Mouse (Mus musculus) liver, embryonic 15.5 days (tissue): ENCODE data around the gene Ccdc162. TPM values are rescaled to one million over a fixed set of nuclear protein-coding genes. Genes with fewer than 3 reads are reported as not detected.
"Not testable (repeated sequence)": the region's sequence is repeated elsewhere in the genome, so short reads cannot be mapped to it uniquely, and the experiment has no call there.

ENCODE experiments used
- ATAC-seq: fragments of 200-750 bp; cut with Nextera tagmentation; 2 replicates; pipeline ENCODE4 v1.8.0; 2017; ENCODE audit warnings: moderate number of reproducible peaks, mild to moderate bottlenecking, moderate library complexity; ENCODE audit not compliant: insufficient read depth
- H3K27ac ChIP-seq: fragments of 300-500 bp; sonication (generic); replicated peaks from 2 replicates; pipeline ENCODE4 v1.5.1; 2015; ENCODE audit warnings: mild to moderate bottlenecking, inconsistent platforms
- H3K27me3 ChIP-seq: fragments of 300-500 bp; sonication (generic); 2 replicates; pipeline ENCODE4 v1.6.1; 2015; ENCODE audit warnings: mild to moderate bottlenecking, inconsistent platforms
- H3K36me3 ChIP-seq: fragments of 300-500 bp; sonication (generic); replicated peaks from 2 replicates; pipeline ENCODE4 v1.6.1; 2015; ENCODE audit warnings: moderate library complexity, mild to moderate bottlenecking, inconsistent platforms
- H3K4me1 ChIP-seq: fragments of 300-500 bp; sonication (generic); replicated peaks from 2 replicates; pipeline ENCODE4 v1.6.1; 2015; ENCODE audit warnings: inconsistent platforms
- H3K4me2 ChIP-seq: fragments of 300-500 bp; sonication (generic); 2 replicates; pipeline ENCODE4 v1.6.1; 2015; ENCODE audit warnings: moderate library complexity, mild to moderate bottlenecking, inconsistent platforms
- H3K4me3 ChIP-seq: fragments of 300-500 bp; sonication (generic); replicated peaks from 2 replicates; pipeline ENCODE4 v1.5.1; 2015; ENCODE audit warnings: mild to moderate bottlenecking, inconsistent platforms
- H3K9ac ChIP-seq: fragments of 300-500 bp; sonication (generic); 2 replicates; pipeline ENCODE4 v1.6.1; 2015; ENCODE audit warnings: moderate library complexity, mild to moderate bottlenecking, inconsistent platforms
- H3K9me3 ChIP-seq: fragments of 300-500 bp; sonication (generic); replicated peaks from 2 replicates; pipeline ENCODE4 v1.6.1; 2016; ENCODE audit warnings: inconsistent platforms
- WGBS: fragments of 180-500 bp; shearing (Covaris S2); methylation state at CpG from one replicate; pipeline ENCODE4 v1.1.7; 2015; ENCODE audit warnings: mixed read lengths; ENCODE audit not compliant: insufficient replicate concordance; 5-methylcytosine and 5-hydroxymethylcytosine counted together
- polyA plus RNA-seq: library from polyadenylated mRNA; unstranded; fragments of >200 nt; fragmentation: Nextera tagmentation; extraction: Ambion mirVana; gene quantifications from 2 replicates; pipeline ENCODE4 v1.2.1, GENCODE M21; 2015

The Ccdc162 gene
- polyA plus RNA-seq, 1 experiment from 2014 or later = not detected

GRCm38 (mm10) chr10:41674362-41674761, 42.1 kb downstream of the Ccdc162 start:
- Histone ChIP-seq H3K9me3 (no peaks in the 10 kb centered on the region), H3K27ac (no peak overlapping the region), H3K36me3 (no peaks in the 10 kb centered on the region), H3K9ac (no peak overlapping the region), H3K4me2 (no peak overlapping the region), H3K4me3 (no peak overlapping the region), H3K4me1 (peaks cover 3% of the 10 kb centered on the region; the same call in 1 of the 2 replicates), H3K27me3 (no peaks in the 10 kb centered on the region)
- 48% methylated on average over 3 of the region's 3 CpGs for WGBS
- ATAC-seq = no peak

GRCm38 (mm10) chr10:41670196-41670595, 46.2 kb downstream of the Ccdc162 start:
- Histone ChIP-seq H3K27me3 (no peaks in the 10 kb centered on the region), H3K4me3 (no peak overlapping the region), H3K9me3 (no peaks in the 10 kb centered on the region), H3K9ac (no peak overlapping the region), H3K36me3 (no peaks in the 10 kb centered on the region), H3K4me1 (no peaks in the 10 kb centered on the region), H3K4me2 (no peak overlapping the region), H3K27ac (no peak overlapping the region)
- no peak for ATAC-seq
- 53% methylated on average over 5 of the region's 5 CpGs for WGBS

DNA sequence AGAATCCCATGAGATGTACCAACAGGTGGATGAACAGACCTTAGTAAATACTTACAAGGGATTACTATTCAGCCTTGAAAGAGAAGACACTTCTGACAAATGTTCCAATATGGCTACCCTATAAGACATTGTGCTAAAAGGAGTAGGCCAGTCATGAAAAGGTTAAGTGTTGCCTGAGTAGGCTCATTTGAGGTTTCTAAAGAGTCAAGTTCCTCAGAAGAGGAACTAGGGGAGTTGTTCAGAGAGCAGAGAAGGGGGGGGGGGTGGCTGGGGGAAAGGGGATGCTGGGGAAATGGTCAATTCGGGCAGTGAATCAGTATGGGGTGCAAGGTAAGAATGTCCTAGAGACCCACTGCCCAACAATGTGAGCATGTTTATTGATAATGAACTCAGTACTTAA, 50.9 kb downstream of the Ccdc162 start:
- Histone ChIP-seq H3K36me3 (no peaks in the 10 kb centered on the region), H3K27me3 (no peaks in the 10 kb centered on the region), H3K4me3 (no peak overlapping the region), H3K4me2 (no peak overlapping the region), H3K9ac (no peak overlapping the region), H3K9me3 (no peaks in the 10 kb centered on the region), H3K4me1 (no peaks in the 10 kb centered on the region), H3K27ac (no peak overlapping the region)
- 26% methylated on average over 1 of the region's 1 CpGs for WGBS
- no peak for ATAC-seq

DNA sequence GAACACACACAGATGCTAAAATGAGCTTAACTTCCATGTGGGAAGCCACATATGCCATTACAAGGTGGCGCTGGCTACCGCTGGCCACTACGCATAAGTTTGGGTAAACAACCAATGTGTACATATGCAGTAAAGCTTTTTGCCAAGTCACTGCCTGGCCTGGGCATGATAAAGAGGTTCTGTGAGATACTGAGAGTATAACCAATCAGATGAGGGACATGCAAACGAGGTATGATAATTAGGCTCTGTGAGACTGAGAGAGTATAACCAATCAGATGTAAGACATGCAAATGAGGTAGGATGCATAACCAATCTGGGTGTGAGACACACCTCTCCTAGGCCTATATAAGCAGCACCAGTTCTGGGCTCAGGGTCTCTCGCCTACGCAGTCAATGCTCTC, 56.8 kb downstream of the Ccdc162 start:
- ATAC-seq = not testable (repeated sequence)
- 80% methylated on average over 6 of the region's 6 CpGs for WGBS

GRCm38 (mm10) chr10:41655684-41656083, 60.8 kb downstream of the Ccdc162 start:
- not testable (repeated sequence) for H3K4me3 ChIP-seq, H3K4me2 ChIP-seq, H3K9ac ChIP-seq, H3K36me3 ChIP-seq, H3K27me3 ChIP-seq, ATAC-seq, H3K27ac ChIP-seq, H3K4me1 ChIP-seq, H3K9me3 ChIP-seq

More for the DNA sequence above, 56.8 kb downstream of the Ccdc162 start:
- H3K4me2 ChIP-seq, H3K9me3 ChIP-seq, H3K4me1 ChIP-seq, H3K9ac ChIP-seq, H3K36me3 ChIP-seq, H3K27ac ChIP-seq, H3K4me3 ChIP-seq, H3K27me3 ChIP-seq: not testable (repeated sequence)

DNA sequence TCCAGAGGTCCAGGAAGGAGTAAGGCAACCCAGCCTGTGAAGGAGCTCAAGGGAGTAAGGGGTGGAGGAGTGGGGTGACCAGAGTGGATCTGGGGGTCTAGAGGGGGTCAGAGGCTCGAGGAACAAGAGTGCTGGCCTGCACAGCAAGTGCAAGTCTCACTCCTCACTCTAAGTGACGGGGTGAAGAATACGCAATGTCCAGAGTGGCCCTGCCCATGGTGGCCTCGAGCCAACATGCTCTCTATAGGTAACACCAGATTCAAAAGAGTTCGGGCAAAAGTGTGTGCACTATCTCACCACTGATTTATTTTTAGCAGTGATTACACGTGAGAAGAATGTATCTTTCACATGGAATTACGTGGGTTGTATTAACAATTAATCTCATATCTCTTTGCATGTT, 63.4 kb downstream of the Ccdc162 start:
- WGBS = 52% methylated on average over 7 of the region's 7 CpGs
- Histone ChIP-seq H3K27ac (no peak overlapping the region), H3K4me1 (no peaks in the 10 kb centered on the region), H3K36me3 (no peaks in the 10 kb centered on the region), H3K27me3 (no peaks in the 10 kb centered on the region), H3K9ac (no peak overlapping the region), H3K4me2 (no peak overlapping the region), H3K9me3 (no peaks in the 10 kb centered on the region), H3K4me3 (no peak overlapping the region)
- ATAC-seq = no peak

DNA sequence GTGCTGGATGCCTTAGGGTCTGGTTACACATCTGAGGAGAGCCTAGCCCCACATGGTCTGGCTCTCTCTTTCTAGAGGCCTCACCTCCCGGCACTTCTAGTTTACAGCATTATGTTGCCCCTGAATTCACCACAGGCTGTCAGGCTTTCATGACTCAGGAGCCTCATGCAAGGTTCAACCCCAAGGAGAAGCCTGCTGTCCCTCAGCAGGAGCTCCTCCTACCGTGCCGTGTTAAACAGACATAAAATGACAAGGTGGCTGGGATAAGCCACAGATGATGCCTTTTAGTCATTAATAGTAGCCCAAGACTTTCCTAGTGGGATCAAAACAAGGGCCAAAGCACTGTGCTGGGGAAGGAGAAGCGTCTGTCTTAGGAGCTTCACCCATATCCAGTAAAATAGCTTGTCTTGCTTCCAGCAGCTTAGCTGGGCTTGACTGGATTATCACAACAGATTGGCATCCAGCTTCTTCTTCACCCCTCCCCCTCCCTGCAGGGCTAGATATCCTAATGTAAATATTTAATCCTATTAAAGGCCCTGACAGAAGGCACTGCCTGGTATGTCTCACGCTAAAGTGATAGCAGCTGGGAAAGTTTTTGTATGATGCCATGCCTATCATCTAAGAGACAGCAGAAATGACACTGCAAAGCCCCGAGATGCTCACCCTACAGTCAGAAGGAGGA, 64.2 kb downstream of the Ccdc162 start:
- no peak for ATAC-seq
- Histone ChIP-seq H3K4me3 (no peak overlapping the region), H3K4me2 (no peak overlapping the region), H3K9me3 (no peaks in the 10 kb centered on the region), H3K27ac (no peak overlapping the region), H3K27me3 (no peaks in the 10 kb centered on the region), H3K9ac (no peak overlapping the region), H3K36me3 (no peaks in the 10 kb centered on the region), H3K4me1 (no peaks in the 10 kb centered on the region)
- WGBS = 32% methylated on average over 6 of the region's 6 CpGs

DNA sequence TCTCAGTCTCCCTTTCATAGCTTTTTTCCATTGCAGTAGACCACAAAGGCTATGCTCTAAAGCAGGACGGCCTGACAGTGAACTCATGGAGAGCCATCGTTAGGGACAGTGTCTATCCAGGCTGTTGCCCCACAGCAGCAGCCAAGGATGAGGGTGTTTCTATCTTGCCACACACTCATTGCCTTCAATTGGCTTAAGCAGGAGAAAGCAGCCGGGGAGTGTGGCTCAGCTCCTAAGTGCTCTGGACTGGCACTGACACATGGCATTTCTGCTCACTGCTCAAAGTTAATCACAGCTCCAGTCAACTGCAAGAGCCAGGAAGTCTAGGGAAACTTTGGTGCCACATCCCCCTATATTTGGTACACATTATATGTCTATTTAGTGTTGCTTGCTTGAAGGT, 64.9 kb downstream of the Ccdc162 start:
- Histone ChIP-seq H3K9me3 (no peaks in the 10 kb centered on the region), H3K4me2 (no peak overlapping the region), H3K9ac (no peak overlapping the region), H3K27ac (no peak overlapping the region), H3K27me3 (no peaks in the 10 kb centered on the region), H3K4me3 (no peak overlapping the region), H3K4me1 (no peaks in the 10 kb centered on the region), H3K36me3 (no peaks in the 10 kb centered on the region)
- 67% methylated on average over 3 of the region's 3 CpGs for WGBS
- ATAC-seq = no peak

- Histone ChIP-seq H3K27me3 (no peaks in the 10 kb centered on the region), H3K36me3 (no peaks in the 10 kb centered on the region), H3K9me3 (no peaks in the 10 kb centered on the region), H3K27ac (no peak overlapping the region), H3K4me3 (no peak overlapping the region), H3K4me2 (no peak overlapping the region), H3K4me1 (no peaks in the 10 kb centered on the region), H3K9ac (no peak overlapping the region)
- WGBS = 73% methylated on average over 4 of the region's 5 CpGs
- ATAC-seq = no peak
Measured at GRCm38 (mm10) chr10:41649186-41649585, 67.2 kb downstream of the Ccdc162 start.

DNA sequence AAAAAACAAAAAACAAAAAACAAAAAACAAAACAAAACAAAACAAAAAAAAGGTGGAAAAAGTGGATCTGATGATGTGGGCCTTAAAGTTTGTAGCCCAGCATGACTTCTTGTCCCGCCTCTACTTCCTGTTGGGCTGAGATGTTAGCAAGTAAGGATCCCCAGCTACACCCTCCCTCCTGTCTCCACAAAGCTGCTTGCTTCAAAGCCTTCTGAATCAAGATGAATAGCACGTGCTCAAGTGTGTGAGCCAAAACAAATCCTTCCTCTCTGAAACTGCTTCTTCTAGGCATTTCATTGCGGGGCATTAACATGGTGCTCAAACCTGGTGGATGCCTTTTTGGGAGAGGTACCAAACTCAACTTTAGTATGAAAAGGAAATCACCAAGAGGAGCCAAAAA, 77.7 kb downstream of the Ccdc162 start:
- Histone ChIP-seq H3K4me2 (no peak overlapping the region), H3K27ac (no peak overlapping the region), H3K4me3 (no peak overlapping the region), H3K4me1 (no peaks in the 10 kb centered on the region), H3K9me3 (no peaks in the 10 kb centered on the region), H3K27me3 (no peaks in the 10 kb centered on the region), H3K9ac (no peak overlapping the region), H3K36me3 (no peaks in the 10 kb centered on the region)
- 49% methylated on average over 3 of the region's 3 CpGs for WGBS
- no peak for ATAC-seq

GRCm38 (mm10) chr10:41635276-41636033, 81.0 kb downstream of the Ccdc162 start:
- ATAC-seq = no peak
- Histone ChIP-seq H3K27me3 (no peaks in the 10 kb centered on the region), H3K36me3 (no peaks in the 10 kb centered on the region), H3K4me1 (no peaks in the 10 kb centered on the region), H3K4me3 (no peak overlapping the region), H3K27ac (no peak overlapping the region), H3K9ac (no peak overlapping the region), H3K9me3 (no peaks in the 10 kb centered on the region), H3K4me2 (no peak overlapping the region)
- WGBS = 57% methylated on average over 9 of the region's 9 CpGs

GRCm38 (mm10) chr10:41633801-41634200, 82.6 kb downstream of the Ccdc162 start:
- Histone ChIP-seq H3K36me3 (no peaks in the 10 kb centered on the region), H3K4me2 (no peak overlapping the region), H3K27ac (no peak overlapping the region), H3K4me1 (no peaks in the 10 kb centered on the region), H3K9ac (no peak overlapping the region), H3K9me3 (no peaks in the 10 kb centered on the region), H3K4me3 (no peak overlapping the region), H3K27me3 (no peaks in the 10 kb centered on the region)
- 61% methylated on average over 11 of the region's 11 CpGs for WGBS
- no peak for ATAC-seq
